Mouse (Mus musculus) left cerebral cortex, adult 8-10 months (tissue): ENCODE measurements around the gene Ntrk3. TPM values are rescaled to one million over a fixed set of nuclear protein-coding genes. Genes with fewer than 3 reads are reported as not detected.
A peak's percentile ranks its signal among the peaks of the same experiment; 100 is the strongest.

ENCODE experiments used
- DNase-seq, 2 experiments: peaks; one replicate each; pipeline ENCODE4 v3.0.0; 2022; ENCODE audit warnings: low spot score in 2 of 2
- total RNA-seq, 4 experiments: library from RNA; stranded (reverse); gene quantifications; 2 replicates each; pipeline ENCODE4 v1.2.4; 2022

Gene Ntrk3
- total RNA-seq, 4 experiments from 2014 or later, result 128 to 161 (median 134) TPM

GRCm38 (mm10) chr7:78253777-78254385, 483.9 kb downstream of the Ntrk3 start:
- DNase-seq, result no peak

- no peak for DNase-seq
Measured at GRCm38 (mm10) chr7:78248119-78248642, 489.6 kb downstream of the Ntrk3 start.

GRCm38 (mm10) chr7:78239012-78239411, 498.8 kb downstream of the Ntrk3 start:
- no peak for DNase-seq

- no peak for DNase-seq
Measured at GRCm38 (mm10) chr7:78221668-78222067, 516.1 kb downstream of the Ntrk3 start.

- DNase-seq, result no peak
Measured at GRCm38 (mm10) chr7:78220949-78221348, 516.9 kb downstream of the Ntrk3 start.

- peak in 1 of 2 experiments; percentile 30 for DNase-seq
Measured at GRCm38 (mm10) chr7:78190931-78191653, 546.7 kb downstream of the Ntrk3 start.

- no peak for DNase-seq
Measured at GRCm38 (mm10) chr7:78185578-78185977, 552.2 kb downstream of the Ntrk3 start.

- DNase-seq, result no peak
Measured at GRCm38 (mm10) chr7:78183396-78183795, 554.4 kb downstream of the Ntrk3 start.

- DNase-seq, result no peak
Measured at GRCm38 (mm10) chr7:78179996-78180665, 557.7 kb downstream of the Ntrk3 start.

GRCm38 (mm10) chr7:78172267-78172955, 565.4 kb downstream of the Ntrk3 start:
- DNase-seq, result no peak

- no peak for DNase-seq
Measured at GRCm38 (mm10) chr7:78165466-78165865, 572.3 kb downstream of the Ntrk3 start.

- no peak for DNase-seq
Measured at GRCm38 (mm10) chr7:78157946-78158345, 579.9 kb downstream of the Ntrk3 start.

- no peak for DNase-seq
Measured at GRCm38 (mm10) chr7:78145251-78145650, 592.6 kb downstream of the Ntrk3 start.

- DNase-seq, result no peak
Measured at GRCm38 (mm10) chr7:78144849-78145248, 593.0 kb downstream of the Ntrk3 start.

- no peak for DNase-seq
Measured at GRCm38 (mm10) chr7:78129966-78130365, 607.8 kb downstream of the Ntrk3 start.

Other genes with a start within 250 kb of the Ntrk3 start
- gene Mrps11, start 45.1 kb upstream of the Ntrk3 start, total RNA-seq, result 10 to 100 TPM; 35.1 to 41.1 (median 35.9) TPM
- gene Mrpl46, start 45.5 kb upstream of the Ntrk3 start, total RNA-seq, result 10 to 100 TPM; 33.7 to 37.8 (median 35.1) TPM
- 1 to 10 TPM; 6.3 to 7.1 (median 6.4) TPM for gene Det1, start 109.3 kb upstream of the Ntrk3 start, total RNA-seq
- gene Aen, start 157.8 kb upstream of the Ntrk3 start, total RNA-seq, result 10 to 100 TPM; 20.1 to 24.7 (median 21.9) TPM
- gene Isg20, start 175.4 kb upstream of the Ntrk3 start, total RNA-seq, result 1 to 10 TPM in 2 of 4 experiments, under 1 TPM in 1, not detected in 1; 0.57 to 1.5 (median 1.1) TPM